Mouse (Mus musculus) stomach, postnatal 0 days (tissue): Measurements from ENCODE around the gene Armcx4. TPM values are rescaled to one million over a fixed set of nuclear protein-coding genes. Genes with fewer than 3 reads are reported as not detected.

Experiments
- ATAC-seq: fragments of 200-750 bp; cut with Nextera tagmentation; 2 replicates; pipeline ENCODE4 v1.8.0; 2017; ENCODE audit not compliant: low FRiP score, low TSS enrichment
- DNase-seq: peaks from one replicate; pipeline ENCODE4 v3.0.0-alpha.2; 2016; ENCODE audit warnings: low spot score
- H3K27ac ChIP-seq: fragments of 300-500 bp; sonication (generic); replicated peaks from 2 replicates; pipeline ENCODE4 v1.5.1; 2014; ENCODE audit warnings: mild to moderate bottlenecking, control low read depth
- H3K27me3 ChIP-seq: fragments of 300-500 bp; sonication (generic); 2 replicates; pipeline ENCODE4 v1.6.1; 2014; ENCODE audit warnings: low read length; ENCODE audit not compliant: control insufficient read depth, insufficient read depth
- H3K36me3 ChIP-seq: fragments of 300-500 bp; sonication (generic); 2 replicates; pipeline ENCODE4 v1.6.1; 2014; ENCODE audit warnings: low read length, mixed read lengths; ENCODE audit not compliant: control insufficient read depth, insufficient read depth
- H3K4me1 ChIP-seq: fragments of 300-500 bp; sonication (generic); replicated peaks from 2 replicates; pipeline ENCODE4 v1.6.1; 2014; ENCODE audit warnings: antibody characterized with exemption; ENCODE audit not compliant: control insufficient read depth, insufficient read depth
- H3K4me2 ChIP-seq: fragments of 300-500 bp; sonication (generic); replicated peaks from 2 replicates; pipeline ENCODE4 v1.6.1; 2014; ENCODE audit warnings: low read depth, mild to moderate bottlenecking, control low read depth, moderate library complexity
- H3K4me3 ChIP-seq: fragments of 300-500 bp; sonication (generic); 2 replicates; pipeline ENCODE4 v1.5.1; 2014; ENCODE audit warnings: low read depth, low read length, control low read depth
- H3K9ac ChIP-seq: fragments of 300-500 bp; sonication (generic); 2 replicates; pipeline ENCODE4 v1.6.1; 2014; ENCODE audit warnings: mild to moderate bottlenecking, low read length, control low read depth, mixed read lengths
- H3K9me3 ChIP-seq: fragments of 300-500 bp; sonication (generic); 2 replicates; pipeline ENCODE4 v1.6.1; 2016; ENCODE audit warnings: low read length; ENCODE audit not compliant: control insufficient read depth
- CTCF ChIP-seq: IDR thresholded peaks from 2 replicates; pipeline ENCODE4 v1.5.1; 2016; ENCODE audit warnings: antibody characterized with exemption, low read depth, mild to moderate bottlenecking, moderate library complexity
- EP300 ChIP-seq: optimal IDR thresholded peaks from 2 replicates; pipeline ENCODE3; 2016; ENCODE audit warnings: antibody characterized with exemption
- WGBS: fragments of 180-500 bp; shearing (Covaris S2); extraction: QIAGEN DNeasy Blood & Tissue Kit; methylation state at CpG from one replicate; pipeline ENCODE4 v1.1.7; 2014; 5-methylcytosine and 5-hydroxymethylcytosine counted together
- polyA plus RNA-seq: library from polyadenylated mRNA; unstranded; fragments of >200 nt; fragmentation: Nextera tagmentation; extraction: Ambion mirVana; gene quantifications from 2 replicates; pipeline ENCODE4 v1.2.1, GENCODE M21; 2015

Armcx4 gene
- 1.3 and 1.4 TPM in 2 replicates for polyA plus RNA-seq

- Histone ChIP-seq H3K4me3 (peak within 1 kb of the TSS; percentile 47), H3K9me3 (no peaks in the 10 kb centered on the region), H3K27me3 (no peaks in the 10 kb centered on the region), H3K4me2 (peak within 1 kb of the TSS; percentile 54), H3K27ac (peak within 1 kb of the TSS; percentile 79), H3K4me1 (no peaks in the 10 kb centered on the region), H3K9ac (peak within 1 kb of the TSS; percentile 66), H3K36me3 (no peaks in the 10 kb centered on the region)
- TF ChIP-seq CTCF (peak; percentile 37), EP300 (no peak)
- ATAC-seq (peak; percentile 86), DNase-seq (peak; percentile 53)
- 19% methylated on average over 10 of the region's 33 CpGs for WGBS
Measured at GRCm38 (mm10) chrX:134686267-134686666, at the start of gene Armcx4. TSS of gene Armcx4 (plus strand) at chrX:134686519.

- DNase-seq (no peak), ATAC-seq (no peak)
- Histone ChIP-seq H3K27ac (no peak overlapping the region), H3K9me3 (no peaks in the 10 kb centered on the region), H3K27me3 (no peaks in the 10 kb centered on the region), H3K4me2 (no peak overlapping the region), H3K9ac (no peak overlapping the region), H3K36me3 (no peaks in the 10 kb centered on the region), H3K4me3 (no peak overlapping the region), H3K4me1 (no peaks in the 10 kb centered on the region)
- TF ChIP-seq CTCF (no peak), EP300 (no peak)
- WGBS = 57% methylated on average over 10 of the region's 10 CpGs
Measured at GRCm38 (mm10) chrX:134641000-134641760, 45.1 kb upstream of the Armcx4 start.

GRCm38 (mm10) chrX:134646338-134646737, 40.0 kb upstream of the Armcx4 start:
- H3K4me2 ChIP-seq = no peak overlapping the region
- no peak overlapping the region for H3K9ac ChIP-seq
- H3K9me3 ChIP-seq = no peaks in the 10 kb centered on the region
- ATAC-seq = no peak
- H3K4me3 ChIP-seq = no peak overlapping the region
- 83% methylated on average over 1 of the region's 1 CpGs for WGBS
- H3K27ac ChIP-seq = no peak overlapping the region
- H3K36me3 ChIP-seq = no peaks in the 10 kb centered on the region
- H3K4me1 ChIP-seq = no peaks in the 10 kb centered on the region
- H3K27me3 ChIP-seq = no peaks in the 10 kb centered on the region
- DNase-seq = no peak
- no peak for TF ChIP-seq EP300
- TF ChIP-seq CTCF = no peak

- H3K9me3 ChIP-seq = no peaks in the 10 kb centered on the region
- DNase-seq (no peak), ATAC-seq (no peak)
- no peaks in the 10 kb centered on the region for H3K36me3 ChIP-seq
- H3K4me2 ChIP-seq = no peak overlapping the region
- WGBS = 46% methylated on average over 8 of the region's 8 CpGs
- TF ChIP-seq EP300 (no peak), CTCF (no peak)
- no peak overlapping the region for H3K4me3 ChIP-seq
- no peaks in the 10 kb centered on the region for H3K4me1 ChIP-seq
- no peak overlapping the region for H3K27ac ChIP-seq
- H3K27me3 ChIP-seq = no peaks in the 10 kb centered on the region
- H3K9ac ChIP-seq = no peak overlapping the region
Measured at GRCm38 (mm10) chrX:134647421-134647820, 38.9 kb upstream of the Armcx4 start.

- Histone ChIP-seq H3K4me1 (no peaks in the 10 kb centered on the region), H3K9ac (no peak overlapping the region), H3K36me3 (no peaks in the 10 kb centered on the region), H3K27me3 (no peaks in the 10 kb centered on the region), H3K4me2 (no peak overlapping the region), H3K4me3 (no peak overlapping the region), H3K27ac (no peak overlapping the region), H3K9me3 (no peaks in the 10 kb centered on the region)
- WGBS = 15% methylated on average over 11 of the region's 11 CpGs
- DNase-seq = peak; percentile 58
- ATAC-seq = peak; percentile 54; the same call in 1 of the 2 replicates
- TF ChIP-seq CTCF = peak; percentile 79
- no peak for TF ChIP-seq EP300
Measured at GRCm38 (mm10) chrX:134648031-134648692, 38.2 kb upstream of the Armcx4 start.

GRCm38 (mm10) chrX:134652061-134652460, 34.3 kb upstream of the Armcx4 start:
- TF ChIP-seq EP300 (no peak), CTCF (no peak)
- Histone ChIP-seq H3K9me3 (no peaks in the 10 kb centered on the region), H3K36me3 (no peaks in the 10 kb centered on the region), H3K9ac (no peak overlapping the region), H3K4me3 (no peak overlapping the region), H3K27ac (no peak overlapping the region), H3K27me3 (no peaks in the 10 kb centered on the region), H3K4me2 (no peak overlapping the region), H3K4me1 (no peaks in the 10 kb centered on the region)
- 68% methylated on average over 1 of the region's 1 CpGs for WGBS
- ATAC-seq (no peak), DNase-seq (no peak)
